Mouse (Mus musculus): ENCODE data around the gene Ftl1. TPM values are rescaled to one million over a fixed set of nuclear protein-coding genes. Genes with fewer than 3 reads are reported as not detected.

Gene Ftl1
- polyA plus RNA-seq, 1 experiment, result 463 TPM

- H3K27me3 ChIP-seq (ENCODE audit: control insufficient read depth, insufficient read depth, low read length), result no peaks in the 10 kb centered on the region
- no peak for TF ChIP-seq POLR2A (IDR thresholded peaks at IDR 0.05; ENCODE audit: borderline replicate concordance, insufficient read depth, low read length)
- TF ChIP-seq CTCF (IDR thresholded peaks at IDR 0.05; ENCODE audit: borderline replicate concordance, insufficient read depth, low read depth, low read length), result 0 out of 2 replicates have a peak, but pooled peaks have one; percentile 7
- H3K27ac ChIP-seq (ENCODE audit: insufficient read depth, low read length), result peak overlapping the region; percentile 77
- DNase-seq, result peak; percentile 40 to 51
- WGBS, result 75% methylated on average over 8 of the region's 8 CpGs
- H3K4me1 ChIP-seq (ENCODE audit: control insufficient read depth, insufficient read depth, low read length), result peaks cover 35% of the 10 kb centered on the region
- H3K4me3 ChIP-seq (replicated peaks; ENCODE audit: insufficient read depth, low read depth, low read length), result no peak overlapping the region
These were observed 32.7 kb upstream of the Ftl1 start for GRCm38 (mm10) chr7:45492225-45492844.

GRCm38 (mm10) chr7:45491264-45491663, 31.6 kb upstream of the Ftl1 start:
- Histone ChIP-seq H3K27ac (ENCODE audit: insufficient read depth, low read length) (no peak overlapping the region), H3K27me3 (ENCODE audit: control insufficient read depth, insufficient read depth, low read length) (no peaks in the 10 kb centered on the region)
- TF ChIP-seq POLR2A (IDR thresholded peaks at IDR 0.05; ENCODE audit: borderline replicate concordance, insufficient read depth, low read length) (no peak), CTCF (IDR thresholded peaks at IDR 0.05; ENCODE audit: borderline replicate concordance, insufficient read depth, low read depth, low read length) (no peak)

GRCm38 (mm10) chr7:45490822-45491221, 31.1 kb upstream of the Ftl1 start:
- Histone ChIP-seq H3K27ac (ENCODE audit: insufficient read depth, low read length) (no peak overlapping the region), H3K4me1 (ENCODE audit: control insufficient read depth, insufficient read depth, low read length) (peaks cover 35% of the 10 kb centered on the region), H3K4me3 (replicated peaks; ENCODE audit: insufficient read depth, low read depth, low read length) (no peak overlapping the region), H3K27me3 (ENCODE audit: control insufficient read depth, insufficient read depth, low read length) (no peaks in the 10 kb centered on the region)
- WGBS, result 59% methylated on average over 9 of the region's 9 CpGs
- TF ChIP-seq POLR2A (IDR thresholded peaks at IDR 0.05; ENCODE audit: borderline replicate concordance, insufficient read depth, low read length) (no peak), CTCF (IDR thresholded peaks at IDR 0.05; ENCODE audit: borderline replicate concordance, insufficient read depth, low read depth, low read length) (no peak)
- no peak for DNase-seq

More at GRCm38 (mm10) chr7:45491264-45491663, 31.6 kb upstream of the Ftl1 start:
- DNase-seq, result no peak
- Histone ChIP-seq H3K4me3 (replicated peaks; ENCODE audit: insufficient read depth, low read depth, low read length) (no peak overlapping the region), H3K4me1 (ENCODE audit: control insufficient read depth, insufficient read depth, low read length) (peaks cover 35% of the 10 kb centered on the region)
- 38% methylated on average over 3 of the region's 3 CpGs for WGBS

- no peak for DNase-seq
- Histone ChIP-seq H3K4me1 (ENCODE audit: control insufficient read depth, insufficient read depth, low read length) (peaks cover 28% of the 10 kb centered on the region), H3K27me3 (ENCODE audit: control insufficient read depth, insufficient read depth, low read length) (no peaks in the 10 kb centered on the region), H3K27ac (ENCODE audit: insufficient read depth, low read length) (no peak overlapping the region), H3K4me3 (replicated peaks; ENCODE audit: insufficient read depth, low read depth, low read length) (no peak overlapping the region)
- 90% methylated on average over 7 of the region's 7 CpGs for WGBS
- TF ChIP-seq CTCF (IDR thresholded peaks at IDR 0.05; ENCODE audit: borderline replicate concordance, insufficient read depth, low read depth, low read length) (no peak), POLR2A (IDR thresholded peaks at IDR 0.05; ENCODE audit: borderline replicate concordance, insufficient read depth, low read length) (no peak)
These were observed 29.9 kb upstream of the Ftl1 start for GRCm38 (mm10) chr7:45489578-45489977.

- Histone ChIP-seq H3K27me3 (ENCODE audit: control insufficient read depth, insufficient read depth, low read length) (no peaks in the 10 kb centered on the region), H3K4me3 (replicated peaks; ENCODE audit: insufficient read depth, low read depth, low read length) (peak within 1 kb of the TSS; percentile 71), H3K4me1 (ENCODE audit: control insufficient read depth, insufficient read depth, low read length) (peaks cover 19% of the 10 kb centered on the region), H3K27ac (ENCODE audit: insufficient read depth, low read length) (peak within 1 kb of the TSS; percentile 56)
- TF ChIP-seq POLR2A (IDR thresholded peaks at IDR 0.05; ENCODE audit: borderline replicate concordance, insufficient read depth, low read length) (peak; percentile 55; the same call in 1 of the 2 replicates), CTCF (IDR thresholded peaks at IDR 0.05; ENCODE audit: borderline replicate concordance, insufficient read depth, low read depth, low read length) (no peak)
- peak; percentile 71 for DNase-seq
- 14% methylated on average over 38 of the region's 38 CpGs for WGBS
These were observed 28.9 kb upstream of the Ftl1 start, which contains the start of gene Dhdh for GRCm38 (mm10) chr7:45488293-45489204. Gene Dhdh, minus strand, starts transcription at chr7:45488805.

- no peak overlapping the region for H3K27ac ChIP-seq (ENCODE audit: insufficient read depth, low read length)
These were observed 28.2 kb upstream of the Ftl1 start for GRCm38 (mm10) chr7:45487861-45488292.

GRCm38 (mm10) chr7:45486761-45487415, 27.2 kb upstream of the Ftl1 start, which contains the start of gene Gm45808:
Gene Gm45808, minus strand, starts transcription at chr7:45486811.
- Histone ChIP-seq H3K4me3 (replicated peaks; ENCODE audit: insufficient read depth, low read depth, low read length) (no peak within 1 kb of the TSS), H3K4me1 (ENCODE audit: control insufficient read depth, insufficient read depth, low read length) (peaks cover 3% of the 10 kb centered on the region), H3K27ac (ENCODE audit: insufficient read depth, low read length) (no peak within 1 kb of the TSS), H3K27me3 (ENCODE audit: control insufficient read depth, insufficient read depth, low read length) (no peaks in the 10 kb centered on the region)
- TF ChIP-seq POLR2A (IDR thresholded peaks at IDR 0.05; ENCODE audit: borderline replicate concordance, insufficient read depth, low read length) (no peak), CTCF (IDR thresholded peaks at IDR 0.05; ENCODE audit: borderline replicate concordance, insufficient read depth, low read depth, low read length) (no peak)
- DNase-seq, result no peak
- WGBS, result 64% methylated on average over 12 of the region's 12 CpGs

More at GRCm38 (mm10) chr7:45487861-45488292, 28.2 kb upstream of the Ftl1 start:
- TF ChIP-seq POLR2A (IDR thresholded peaks at IDR 0.05; ENCODE audit: borderline replicate concordance, insufficient read depth, low read length) (no peak), CTCF (IDR thresholded peaks at IDR 0.05; ENCODE audit: borderline replicate concordance, insufficient read depth, low read depth, low read length) (no peak)
- Histone ChIP-seq H3K4me1 (ENCODE audit: control insufficient read depth, insufficient read depth, low read length) (peaks cover 12% of the 10 kb centered on the region), H3K4me3 (replicated peaks; ENCODE audit: insufficient read depth, low read depth, low read length) (no peak overlapping the region), H3K27me3 (ENCODE audit: control insufficient read depth, insufficient read depth, low read length) (no peaks in the 10 kb centered on the region)
- WGBS, result 63% methylated on average over 11 of the region's 11 CpGs
- DNase-seq, result no peak
